Mouse (Mus musculus): ENCODE measurements around the gene Gosr1.
"Not testable (repeated sequence)": the region's sequence is repeated elsewhere in the genome, so short reads cannot be mapped to it uniquely, and the experiment has no call there.

Gosr1 gene

GRCm38 (mm10) chr11:76763053-76763740 is at the start of gene Gosr1:
Gene Gosr1 (minus strand): TSS chr11:76763579.
- DNase-seq (ENCODE audit: low spot score), result peak; percentile 85

DNA sequence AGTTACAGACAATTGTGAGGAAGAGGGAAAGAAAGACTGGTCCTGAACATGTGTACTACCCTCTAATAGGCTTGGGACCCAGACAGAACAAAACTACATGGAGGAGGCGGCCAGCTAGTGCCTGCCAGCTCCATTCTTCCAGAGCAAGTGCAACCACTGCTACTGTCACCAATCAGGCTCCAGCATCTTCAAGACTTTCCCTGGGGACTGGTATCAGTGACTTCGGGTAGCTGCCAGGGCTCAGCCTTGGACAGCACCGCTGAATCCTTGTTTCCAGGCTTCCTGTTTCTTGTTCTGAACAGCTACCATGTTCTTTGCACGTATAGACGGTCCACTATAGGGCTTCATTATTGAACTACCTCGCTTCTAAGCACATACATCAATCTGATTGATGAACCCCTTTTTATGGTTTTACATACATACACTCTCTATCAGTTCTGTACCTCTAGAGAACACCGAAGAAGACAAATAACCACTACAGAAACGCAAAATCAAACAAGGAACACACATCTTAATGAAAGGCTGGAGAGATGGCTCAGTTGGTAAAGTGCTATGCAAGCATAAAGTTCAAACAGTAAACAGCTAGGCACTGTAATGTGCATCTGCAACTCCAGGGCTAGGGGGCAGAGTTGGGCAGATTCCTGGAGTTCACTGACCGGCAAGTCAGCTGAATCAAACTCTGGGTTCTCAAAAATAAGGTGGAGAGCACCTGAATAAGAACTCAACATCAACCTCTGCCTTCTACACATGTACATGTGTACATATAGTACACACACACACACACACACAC is 47.5 kb upstream of the Gosr1 start:
- DNase-seq (ENCODE audit: low spot score), result no peak

GRCm38 (mm10) chr11:76809450-76809849 is 46.1 kb upstream of the Gosr1 start:
- DNase-seq (ENCODE audit: low spot score), result no peak

GRCm38 (mm10) chr11:76808550-76808949 is 45.2 kb upstream of the Gosr1 start:
- DNase-seq (ENCODE audit: low spot score), result no peak

DNA sequence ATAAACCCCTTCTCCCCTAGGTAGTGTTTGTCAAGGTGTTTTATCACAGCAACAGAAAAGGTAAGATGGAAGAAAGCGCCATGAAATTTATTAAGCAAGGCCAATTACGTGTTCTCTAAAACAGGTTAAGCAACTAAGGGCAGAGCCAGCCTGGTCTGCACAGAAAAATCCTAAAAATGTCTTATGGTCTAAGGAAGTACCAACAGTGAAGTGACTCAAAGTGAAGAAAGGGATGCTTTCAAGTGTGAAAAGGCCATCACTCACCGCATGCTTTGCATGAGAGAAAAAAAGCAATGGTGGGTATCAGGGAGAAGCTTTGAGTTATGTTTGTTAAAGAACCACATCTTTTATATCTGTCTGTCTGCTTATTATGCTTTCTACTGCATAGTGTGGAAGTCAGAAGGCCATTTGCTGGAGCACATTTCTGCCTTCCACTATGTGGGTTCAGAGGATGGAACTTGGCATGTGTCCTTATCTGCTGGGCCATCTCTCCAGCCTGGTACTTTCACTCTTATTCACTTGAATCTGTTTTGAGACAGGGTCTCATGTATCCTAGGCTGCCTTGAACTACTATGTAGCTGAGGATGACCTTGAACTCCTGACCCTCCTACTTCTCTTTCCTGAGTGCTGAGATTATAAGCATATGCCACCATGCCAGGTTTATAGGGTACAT is 43.8 kb upstream of the Gosr1 start:
- DNase-seq (ENCODE audit: low spot score), result no peak

- DNase-seq (ENCODE audit: low spot score), result no peak
Observed at GRCm38 (mm10) chr11:76806026-76806425, 42.6 kb upstream of the Gosr1 start.

- DNase-seq (ENCODE audit: low spot score), result not testable (repeated sequence)
Observed at GRCm38 (mm10) chr11:76805072-76805471, 41.7 kb upstream of the Gosr1 start.

- DNase-seq (ENCODE audit: low spot score), result no peak
Observed at GRCm38 (mm10) chr11:76803266-76803665, 39.9 kb upstream of the Gosr1 start.

DNA sequence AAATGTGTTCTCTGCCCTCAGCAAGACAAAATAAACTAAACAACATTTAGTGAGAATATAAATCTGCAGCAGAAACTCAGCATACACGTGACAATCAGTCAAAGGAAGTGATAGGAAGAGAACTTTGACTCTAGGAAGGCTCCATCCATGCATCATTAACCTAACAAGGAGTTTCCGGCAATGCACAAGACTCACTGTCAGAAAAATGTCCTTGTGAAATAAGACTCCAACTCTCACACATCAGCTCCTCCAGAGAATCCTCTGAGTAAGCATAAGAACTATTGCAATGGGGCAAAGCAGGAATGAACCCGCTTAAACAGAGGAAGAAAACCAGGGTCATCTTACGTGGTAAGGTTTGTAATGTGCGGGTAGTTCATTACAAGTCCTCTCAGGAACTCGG is 33.9 kb upstream of the Gosr1 start:
- no peak for DNase-seq (ENCODE audit: low spot score)

DNA sequence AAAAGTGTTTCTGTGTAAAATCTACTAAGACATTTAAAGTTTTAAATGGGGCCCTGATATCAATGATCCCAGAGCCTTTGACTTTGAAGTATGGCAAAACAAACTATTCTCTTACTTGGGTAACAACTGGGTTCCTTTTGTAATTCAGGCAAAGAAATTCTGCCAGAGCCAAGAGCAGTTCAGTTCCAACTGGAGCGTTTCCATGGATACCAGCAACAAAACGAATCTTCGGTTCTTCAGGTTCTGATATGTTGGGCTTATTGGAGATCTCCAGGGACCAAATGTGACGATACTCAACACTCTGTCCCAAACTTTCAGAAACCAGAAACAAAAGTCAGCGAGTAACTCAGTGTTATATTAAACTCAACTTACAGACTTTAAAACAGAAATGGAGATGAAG is 31.9 kb upstream of the Gosr1 start:
- DNase-seq (ENCODE audit: low spot score), result no peak

DNA sequence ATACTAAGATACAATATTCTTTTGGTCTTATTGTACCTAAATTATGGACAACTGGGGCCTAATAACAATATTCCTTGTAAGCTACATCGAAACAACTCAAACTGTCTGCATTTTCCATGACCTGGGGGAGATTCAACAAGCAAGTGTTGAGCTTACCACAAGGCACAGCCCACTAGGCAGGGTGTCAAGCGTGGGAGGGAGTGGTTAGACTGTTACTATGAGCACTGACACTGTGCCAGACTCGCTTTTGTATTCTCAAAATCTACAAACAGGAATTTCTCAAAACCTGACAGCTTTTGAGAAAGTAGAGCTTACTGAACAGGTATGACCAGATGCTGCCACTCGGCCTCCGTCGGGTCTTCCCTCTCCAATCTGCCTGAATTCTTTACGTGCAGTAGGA is 28.0 kb upstream of the Gosr1 start:
- peak; percentile 30 for DNase-seq (ENCODE audit: low spot score)

GRCm38 (mm10) chr11:76789252-76789651 is 25.9 kb upstream of the Gosr1 start:
- DNase-seq (ENCODE audit: low spot score), result peak; percentile 28

DNA sequence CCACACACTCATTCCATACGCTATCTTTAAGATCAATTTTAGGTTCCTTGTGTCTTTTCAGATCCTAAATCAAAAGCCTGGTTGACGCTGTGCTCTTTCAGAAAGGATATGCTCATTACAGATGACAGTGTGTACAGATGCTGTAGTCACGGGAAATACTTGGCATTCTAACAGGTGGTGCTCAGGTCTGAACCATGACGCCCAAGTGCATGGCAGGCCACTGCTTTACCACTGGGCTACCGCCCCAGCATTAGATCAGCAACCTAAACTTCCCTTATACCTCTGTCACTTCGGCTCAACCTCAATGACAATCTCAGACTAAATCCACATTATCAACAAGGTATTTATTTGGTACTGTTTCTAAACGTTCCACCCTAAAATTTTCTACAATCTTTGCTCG is 12.2 kb upstream of the Gosr1 start:
- no peak for DNase-seq (ENCODE audit: low spot score)

- DNase-seq (ENCODE audit: low spot score), result no peak
Observed at GRCm38 (mm10) chr11:76773811-76774210, 10.4 kb upstream of the Gosr1 start.

- no peak for DNase-seq (ENCODE audit: low spot score)
Observed at GRCm38 (mm10) chr11:76770566-76770965, 7.2 kb upstream of the Gosr1 start.

DNA sequence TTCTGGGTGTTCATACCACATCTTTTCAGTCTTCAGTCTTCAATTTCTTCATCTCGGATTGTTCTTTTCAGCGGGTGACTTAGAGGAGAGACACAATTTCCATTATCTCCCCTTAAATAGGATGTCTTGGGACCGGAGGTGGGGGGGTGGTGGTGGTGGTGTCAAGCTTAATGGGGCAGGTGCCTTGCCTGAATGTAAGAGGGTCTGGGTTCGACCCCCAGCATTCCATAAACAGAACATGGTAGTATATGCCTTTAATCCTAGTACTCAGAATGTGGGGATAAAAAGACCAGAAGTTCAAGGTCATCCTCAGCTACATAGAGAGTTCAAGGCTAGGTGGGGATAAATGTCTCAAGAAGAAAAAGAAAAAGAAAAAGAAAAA is 353 bp upstream of the Gosr1 start:
- no peak for DNase-seq (ENCODE audit: low spot score)

DNA sequence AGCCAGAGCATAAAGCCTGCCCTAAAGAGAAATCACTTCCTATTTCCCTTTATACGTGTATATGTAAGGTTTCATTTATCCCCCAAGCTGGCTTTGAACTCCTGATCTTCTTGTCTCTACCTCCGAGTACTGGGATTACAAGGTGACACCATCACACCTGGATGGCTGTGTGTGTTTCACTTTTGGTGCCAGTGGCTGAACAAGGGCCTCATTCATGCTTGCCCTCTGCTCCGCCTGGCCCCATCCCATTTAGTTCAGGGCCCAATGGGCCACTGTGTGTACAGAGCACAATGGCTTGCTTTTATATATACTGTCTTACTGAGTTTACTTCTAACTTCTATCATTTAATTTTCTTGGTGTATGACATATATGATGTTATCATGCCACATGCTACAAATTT is 11.1 kb downstream of the Gosr1 start:
- DNase-seq (ENCODE audit: low spot score), result no peak

DNA sequence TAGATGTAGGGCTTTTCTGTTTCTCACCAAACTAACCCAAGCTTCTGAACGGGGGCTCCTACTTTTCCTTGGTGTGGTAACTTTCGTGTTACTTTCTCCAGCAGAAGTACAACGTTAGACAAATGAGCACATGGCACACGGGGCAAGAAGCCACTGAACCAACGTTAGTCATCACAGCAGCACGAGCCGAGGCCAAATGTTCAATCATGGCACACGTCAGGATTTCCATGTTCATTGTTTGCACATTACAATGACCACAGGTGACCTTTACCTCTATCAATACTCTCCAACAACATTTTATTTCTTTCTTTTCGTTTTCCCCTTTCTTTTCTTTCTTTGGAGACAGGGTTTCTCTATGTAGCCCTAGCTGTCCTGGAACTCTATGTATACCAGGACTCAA is 14.6 kb downstream of the Gosr1 start:
- no peak for DNase-seq (ENCODE audit: low spot score)

- DNase-seq (ENCODE audit: low spot score), result no peak
Observed at GRCm38 (mm10) chr11:76745921-76746320, 17.5 kb downstream of the Gosr1 start.

- no peak for DNase-seq (ENCODE audit: low spot score)
Observed at GRCm38 (mm10) chr11:76744550-76744949, 18.8 kb downstream of the Gosr1 start.

DNA sequence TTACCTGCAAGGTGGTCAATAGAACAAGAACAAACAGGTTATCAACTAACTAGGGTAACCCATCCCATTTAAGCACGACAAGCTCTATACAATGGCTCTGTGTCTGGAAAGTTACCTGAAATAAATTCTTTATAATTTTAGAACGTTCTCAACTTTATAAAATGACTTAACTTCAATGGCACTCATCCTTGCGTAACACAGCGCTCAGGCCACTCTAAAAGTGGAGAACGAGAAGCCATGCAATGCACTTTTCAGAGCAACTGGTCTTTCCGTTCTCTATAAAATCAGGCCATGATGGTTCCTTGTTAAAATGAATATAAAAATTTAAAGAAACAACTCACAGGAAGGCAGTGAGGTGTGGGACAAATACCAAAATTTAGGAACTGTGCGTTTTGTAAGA is 20.9 kb downstream of the Gosr1 start:
- DNase-seq (ENCODE audit: low spot score), result no peak

DNA sequence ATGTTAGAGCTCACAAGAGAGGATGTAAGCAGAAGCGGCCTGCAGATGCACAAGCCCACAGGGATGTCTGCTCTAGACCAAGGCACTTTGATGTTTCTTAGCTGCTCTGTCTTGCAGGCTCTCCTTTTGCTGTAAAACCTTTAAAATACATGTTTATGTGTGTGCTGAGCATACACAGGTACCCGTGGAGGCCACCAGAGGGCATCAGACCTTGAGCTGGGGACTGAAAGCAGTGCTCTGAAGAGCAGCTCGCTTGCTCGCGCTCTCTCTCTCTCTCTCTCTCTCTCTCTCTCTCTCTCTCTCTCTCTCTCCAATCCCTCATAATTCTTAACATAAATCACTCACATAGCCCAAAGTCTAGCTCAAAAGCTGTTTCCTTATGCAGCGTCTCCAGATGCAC is 24.3 kb downstream of the Gosr1 start:
- DNase-seq (ENCODE audit: low spot score), result no peak

- no peak for DNase-seq (ENCODE audit: low spot score)
Observed at GRCm38 (mm10) chr11:76735753-76736324, 27.5 kb downstream of the Gosr1 start.
